Mouse (Mus musculus) heart, postnatal 10 days (tissue): ENCODE measurements at regions not wholly inside any gene's neighbourhood (a gene's known extent, or its start where the extent isn't known, plus 50 kb on each side); places are given as distances from the start of the nearest gene placed in this dataset.

Experiments used
- DNase-seq, 2 experiments: peaks; one replicate each; pipeline ENCODE4 v3.0.0; 2021
- intact Hi-C: fragments of 180-260 bp; cut with DNase I; formaldehyde crosslinking; loops from one replicate; pipeline ENCODE4 v1.15.1; 2025

DNA sequence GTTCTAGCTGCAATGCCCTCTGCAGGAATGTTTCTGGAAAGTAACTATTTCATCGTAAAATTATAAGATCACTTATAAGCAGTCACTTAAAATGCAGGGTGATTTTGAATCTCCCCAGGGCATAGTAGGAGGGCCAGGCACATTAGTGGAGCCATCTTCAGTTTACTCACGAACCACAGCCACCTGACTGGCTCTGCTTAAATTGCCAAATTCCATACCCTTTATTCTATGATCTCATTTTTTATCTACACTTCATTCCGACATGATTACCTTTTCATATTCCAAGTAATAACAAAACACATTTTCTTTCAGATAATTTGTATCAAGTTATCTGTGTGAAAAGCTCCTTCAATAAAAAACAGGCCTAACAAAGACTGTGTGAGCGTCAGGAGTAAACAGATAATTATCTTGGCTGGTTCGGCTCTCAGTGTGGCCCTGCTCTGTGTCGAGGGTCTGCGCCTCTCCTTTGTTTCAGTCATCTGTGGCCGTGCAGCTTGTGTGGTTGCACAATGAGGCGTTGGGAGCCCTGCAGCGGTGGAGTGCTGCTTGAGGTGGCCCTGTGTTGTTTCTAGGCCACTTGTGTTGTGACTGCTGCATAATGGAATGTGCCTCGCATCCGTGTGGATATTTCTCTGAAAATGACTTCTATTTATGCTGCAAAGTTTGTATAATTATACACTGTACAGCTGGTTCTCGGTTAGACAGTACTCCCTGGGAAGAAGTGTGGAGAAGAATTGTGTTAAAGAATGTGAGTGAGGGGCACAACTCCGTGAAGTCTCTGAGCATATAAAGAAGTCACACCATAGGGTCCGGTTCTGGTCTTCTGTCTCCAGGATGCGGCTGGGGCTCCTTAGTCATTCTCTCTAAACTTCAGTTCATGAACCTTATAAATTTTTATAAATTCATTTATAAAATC is 212.1 kb downstream of the Cdh26 start:
- DNase-seq = no peak
- intact Hi-C loops = no loop called here

DNA sequence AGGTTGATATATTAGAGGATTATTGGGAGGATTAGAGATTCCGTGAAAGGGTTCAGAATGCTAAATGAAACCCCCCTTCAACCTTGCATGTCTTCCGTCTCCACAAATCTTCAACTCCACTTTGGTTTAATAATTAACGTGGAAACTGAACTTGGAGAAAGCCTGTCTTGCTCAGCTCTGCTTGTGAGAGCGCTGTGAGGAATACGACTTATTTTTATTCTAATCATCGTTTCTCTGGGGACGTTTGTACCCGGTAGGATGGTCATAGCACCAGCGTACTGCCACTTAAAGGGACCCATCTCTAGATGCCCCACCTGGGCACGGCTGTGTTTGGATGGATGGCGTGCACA is 212.7 kb downstream of the Cdh26 start:
- no peak for DNase-seq

DNA sequence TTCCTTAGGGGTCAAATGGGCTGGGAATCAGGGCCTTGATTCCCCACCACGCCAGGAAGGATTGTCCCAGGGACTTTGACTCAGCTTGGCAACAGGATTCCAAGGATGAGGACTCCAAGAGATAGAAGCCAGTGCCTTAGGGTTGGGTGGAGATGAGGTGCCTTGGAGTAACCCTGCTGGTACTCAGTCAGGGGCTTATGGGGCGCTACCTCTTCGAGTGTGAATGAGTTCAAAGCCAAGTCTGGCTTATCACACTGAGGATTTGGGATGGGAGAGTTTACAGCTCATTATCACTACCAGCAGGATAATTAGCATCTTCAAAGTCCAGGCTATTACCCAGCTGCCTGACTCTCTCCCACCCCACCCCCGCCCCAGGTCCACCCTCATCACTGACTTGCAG is 213.5 kb downstream of the Cdh26 start:
- intact Hi-C loops = no loop called here

More for the DNA sequence above, 212.7 kb downstream of the Cdh26 start:
- intact Hi-C loops = no loop called here

DNA sequence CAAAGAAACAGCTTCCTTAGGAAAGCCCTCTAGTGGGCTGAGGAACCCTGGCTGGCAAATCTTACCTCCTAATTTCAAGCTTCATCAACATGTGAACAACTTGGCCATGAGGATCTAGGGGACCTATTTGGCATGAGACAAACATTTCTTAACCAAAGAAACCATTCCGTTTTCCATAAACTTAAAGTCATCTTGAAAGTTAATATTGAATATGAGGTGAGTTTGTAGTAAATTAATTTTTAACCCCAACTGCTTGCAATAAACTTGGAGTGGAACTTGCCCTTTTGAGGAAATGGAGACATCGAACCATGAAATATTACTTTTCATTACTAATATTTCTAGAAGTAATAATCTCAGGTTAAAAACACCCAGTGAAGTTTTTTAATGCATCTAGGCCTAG is 229.7 kb downstream of the Cdh26 start:
- DNase-seq = no peak
- intact Hi-C loops = no loop called here

More for the DNA sequence above, 213.5 kb downstream of the Cdh26 start:
- DNase-seq = no peak

DNA sequence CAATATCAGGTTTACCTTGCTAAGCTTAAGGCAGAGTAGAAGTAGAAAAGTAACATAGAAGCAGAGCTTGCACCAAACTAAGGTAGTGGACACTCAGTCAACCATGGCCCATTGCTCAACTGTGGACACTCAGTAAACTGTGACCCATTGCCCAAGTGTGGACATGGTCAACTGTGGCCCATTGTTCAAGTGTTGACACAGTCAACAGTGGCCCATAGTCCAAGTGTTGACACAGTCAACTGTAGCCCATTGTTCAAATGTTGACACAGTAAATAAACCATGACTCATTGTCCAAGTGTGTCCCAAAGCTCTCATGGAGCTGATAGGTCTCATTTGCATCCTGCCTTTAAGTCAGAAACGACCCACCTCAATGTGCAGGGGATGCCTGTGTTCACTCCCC is 232.1 kb downstream of the Cdh26 start:
- DNase-seq = no peak
- intact Hi-C loops = no loop called here

DNA sequence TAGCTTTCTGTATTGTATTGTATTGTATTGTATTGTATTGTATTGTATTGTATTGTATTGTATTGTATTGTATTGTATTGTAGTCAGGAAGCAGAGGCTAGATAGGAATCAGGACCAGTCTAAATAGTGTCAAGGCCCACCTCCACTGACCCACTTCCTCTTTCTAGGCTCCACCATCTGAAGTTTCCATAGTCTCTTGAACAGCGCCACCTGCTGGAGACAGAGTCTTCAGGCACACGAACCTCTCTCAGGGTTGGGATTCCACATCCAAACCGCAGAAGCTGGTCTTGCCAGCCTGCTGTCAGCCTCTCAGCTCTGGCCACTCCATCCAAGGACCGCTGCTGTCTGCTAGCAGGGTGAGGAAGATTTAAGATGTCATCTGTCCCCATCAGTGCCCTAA is 234.6 kb downstream of the Cdh26 start:
- intact Hi-C loops = loop anchor here (1.0 kb wide), 3 partner anchors 90 to 239 kb away; no protein-coding TSS in a partner anchor
- peak; percentile 38 to 71 for DNase-seq

DNA sequence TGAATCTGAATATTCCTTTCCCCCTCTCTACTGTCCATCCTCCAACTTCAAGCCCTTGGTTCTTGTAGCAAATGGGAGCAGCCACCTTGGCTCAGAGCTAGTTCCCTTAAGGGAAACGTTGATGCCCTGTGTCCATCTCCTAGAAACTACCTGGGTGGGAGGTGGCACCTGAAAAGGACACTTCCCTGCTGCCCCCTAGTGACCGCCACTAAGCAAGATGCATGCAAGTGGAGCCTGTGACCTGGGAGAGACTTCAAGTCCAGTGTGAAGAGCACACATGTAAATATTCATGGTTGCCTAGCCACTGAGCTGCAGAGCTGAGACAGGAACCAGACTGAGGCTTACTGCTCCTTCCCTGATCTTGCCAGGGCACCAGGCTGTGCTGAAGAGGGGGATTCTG is 238.1 kb downstream of the Cdh26 start:
- DNase-seq = peak in 1 of 2 experiments; percentile 18
- intact Hi-C loops = no loop called here

DNA sequence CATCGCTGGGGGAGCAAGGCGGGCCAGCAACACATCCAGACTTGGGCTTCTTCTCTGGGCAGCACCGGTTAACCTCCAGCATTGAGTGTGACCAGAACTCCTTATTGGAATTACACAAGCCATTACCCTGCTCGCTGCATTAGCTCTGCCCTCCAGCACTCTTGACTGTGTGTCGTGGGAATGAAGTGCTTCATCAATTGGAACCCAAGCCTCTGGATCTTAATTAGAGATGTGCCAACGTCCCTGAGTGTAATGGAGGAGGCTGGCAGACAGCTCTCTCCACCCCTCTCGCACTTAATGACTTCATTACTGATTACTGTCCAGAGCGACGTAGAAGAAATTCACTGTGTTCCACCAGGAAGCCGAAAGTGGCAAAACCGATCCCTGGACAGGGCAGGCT is 240.6 kb downstream of the Cdh26 start:
- intact Hi-C loops = no loop called here
- no peak for DNase-seq

DNA sequence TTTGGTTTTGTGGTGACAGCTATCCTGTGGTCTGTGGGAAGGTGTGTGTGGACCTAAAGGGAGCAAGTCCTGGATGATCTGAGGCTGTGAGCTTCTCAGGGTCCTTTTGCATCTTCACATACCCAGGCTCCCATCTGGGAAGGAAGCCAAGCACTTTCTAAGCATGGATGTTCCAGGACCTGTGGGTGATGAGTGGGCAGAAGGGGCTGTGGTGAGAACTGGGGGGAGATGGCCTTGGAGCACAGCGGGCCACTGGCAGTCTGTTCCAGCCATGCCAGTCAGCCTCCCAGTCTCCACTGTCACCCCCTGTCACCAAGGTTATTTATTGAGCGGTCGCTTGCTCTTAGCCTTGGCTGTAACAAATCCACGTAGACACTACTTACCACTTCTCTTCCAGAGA is 243.3 kb downstream of the Cdh26 start:
- intact Hi-C loops = no loop called here
- no peak for DNase-seq

DNA sequence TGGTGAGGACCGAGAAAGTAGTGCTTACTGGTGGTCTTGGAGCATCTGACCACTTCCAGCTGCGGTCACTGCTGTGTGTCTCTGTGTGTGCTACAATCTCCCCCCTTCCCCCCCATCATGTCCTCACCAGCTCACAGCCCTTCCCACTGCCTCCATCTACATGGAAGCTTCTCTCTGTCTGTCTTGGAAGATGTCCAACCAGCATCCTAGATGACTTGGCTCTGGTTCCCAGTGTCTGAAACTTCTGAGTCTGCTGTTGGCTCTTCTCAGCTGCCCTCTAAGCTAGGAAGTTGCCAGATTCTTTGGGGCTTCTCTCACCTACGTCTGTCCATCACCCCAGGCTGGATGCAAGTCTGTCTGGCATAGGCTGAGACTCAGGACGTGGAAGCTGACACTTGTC is 244.3 kb downstream of the Cdh26 start:
- DNase-seq = no peak

DNA sequence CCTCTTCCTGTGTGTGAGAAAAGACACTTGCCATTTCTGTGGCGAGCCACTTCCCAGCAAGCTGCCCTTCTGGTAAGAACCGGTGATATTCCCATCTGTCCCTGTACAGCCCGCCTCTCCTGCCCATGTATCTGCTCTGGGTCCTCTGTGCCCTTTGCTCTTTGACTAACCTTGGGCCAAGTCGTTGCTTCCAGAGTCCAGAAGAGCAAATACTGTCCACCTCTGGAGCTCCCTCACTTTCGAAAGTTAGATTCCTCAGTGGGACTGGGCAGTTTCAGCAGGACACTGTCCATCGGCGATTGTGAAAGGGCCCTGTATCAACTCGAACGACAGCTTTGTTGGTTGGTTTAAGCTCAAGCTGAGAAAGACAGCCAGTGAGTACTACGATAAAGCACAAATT is 246.6 kb downstream of the Cdh26 start:
- intact Hi-C loops = no loop called here
- no peak for DNase-seq

More for the DNA sequence above, 244.3 kb downstream of the Cdh26 start:
- intact Hi-C loops = no loop called here

DNA sequence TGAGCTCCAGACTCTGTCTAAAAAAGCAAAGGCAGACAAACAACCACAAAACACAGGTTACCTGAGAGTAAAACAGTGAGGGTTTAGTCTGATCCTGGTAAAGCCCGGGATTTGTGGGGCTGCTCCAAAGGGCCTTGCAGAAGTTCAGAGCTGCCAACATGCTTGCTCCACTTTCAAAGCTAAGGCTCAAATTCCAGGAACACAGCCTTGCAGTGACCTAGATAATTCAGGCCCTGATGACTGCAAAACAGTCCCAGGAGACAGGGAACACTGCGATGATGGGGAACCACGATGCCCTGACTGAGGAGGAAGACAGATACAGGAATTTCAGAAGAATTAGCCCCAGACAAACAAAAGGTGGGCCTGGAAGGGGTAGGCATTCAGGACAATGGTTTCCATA is 250.0 kb downstream of the Cdh26 start:
- intact Hi-C loops = no loop called here

DNA sequence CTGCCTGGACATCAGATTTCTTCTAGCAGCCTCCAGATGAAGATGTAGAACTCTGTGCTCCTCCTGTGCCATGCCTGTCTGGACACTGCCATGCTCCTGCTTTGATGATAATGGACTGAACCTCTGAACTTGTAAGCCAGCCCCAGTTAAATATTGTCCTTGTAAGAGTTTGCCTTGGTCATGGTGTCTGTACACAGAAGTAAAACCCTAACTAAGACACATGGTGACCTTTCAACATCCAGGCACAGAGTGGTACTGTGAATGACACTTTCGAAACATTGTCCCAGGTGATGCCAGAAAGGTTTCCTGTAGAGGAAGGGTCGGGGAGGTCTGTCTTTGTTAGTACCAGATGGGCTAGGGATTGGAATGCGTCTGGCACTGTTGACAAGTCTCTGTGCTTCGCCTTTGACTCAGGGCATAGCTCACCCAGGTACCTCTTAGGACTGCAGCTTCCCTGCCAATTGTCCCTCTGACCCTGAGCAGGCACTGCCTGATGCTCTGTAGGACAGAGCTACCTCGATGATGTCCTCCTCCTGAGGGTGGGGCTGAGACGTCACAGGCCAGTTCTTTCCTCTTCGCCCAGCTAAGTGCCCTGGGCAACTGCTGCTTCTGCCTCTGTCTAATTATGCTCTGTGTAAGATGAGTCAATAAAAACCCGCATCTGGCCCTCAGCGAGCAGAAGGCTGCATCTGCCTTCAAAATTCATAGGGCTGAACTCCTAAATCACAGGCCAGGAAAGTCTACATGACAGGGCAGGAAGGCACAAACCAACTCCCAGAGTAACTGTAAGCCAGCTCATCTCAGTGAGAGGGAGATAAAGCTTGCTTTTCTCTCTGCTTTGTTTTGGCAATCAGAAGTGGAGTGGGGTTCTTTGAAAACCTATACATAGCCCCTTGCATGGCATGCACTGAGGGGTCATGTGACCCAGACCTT is 254.0 kb downstream of the Cdh26 start:
- DNase-seq = no peak
- intact Hi-C loops = no loop called here

More for the DNA sequence above, 250.0 kb downstream of the Cdh26 start:
- DNase-seq = no peak

DNA sequence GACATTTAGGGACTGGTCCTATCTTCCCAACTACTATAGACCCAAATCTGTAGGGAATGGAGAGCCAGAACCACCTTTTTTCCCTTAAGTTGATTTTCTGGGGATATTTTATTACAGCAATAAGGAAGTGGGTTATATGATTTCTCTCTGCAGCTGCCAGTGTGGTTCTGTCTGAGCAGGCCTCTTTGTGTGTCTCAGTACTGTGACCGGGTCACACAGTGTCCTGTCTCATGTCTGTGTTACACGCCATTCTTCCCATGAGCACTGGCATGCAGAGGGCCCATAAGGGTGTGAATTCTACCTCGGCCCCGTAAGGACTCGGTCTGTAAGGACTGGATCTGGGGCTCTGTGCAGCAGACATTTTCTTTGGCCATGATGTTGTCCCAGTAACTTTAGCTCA is 254.9 kb downstream of the Cdh26 start:
- intact Hi-C loops = no loop called here
- no peak for DNase-seq

DNA sequence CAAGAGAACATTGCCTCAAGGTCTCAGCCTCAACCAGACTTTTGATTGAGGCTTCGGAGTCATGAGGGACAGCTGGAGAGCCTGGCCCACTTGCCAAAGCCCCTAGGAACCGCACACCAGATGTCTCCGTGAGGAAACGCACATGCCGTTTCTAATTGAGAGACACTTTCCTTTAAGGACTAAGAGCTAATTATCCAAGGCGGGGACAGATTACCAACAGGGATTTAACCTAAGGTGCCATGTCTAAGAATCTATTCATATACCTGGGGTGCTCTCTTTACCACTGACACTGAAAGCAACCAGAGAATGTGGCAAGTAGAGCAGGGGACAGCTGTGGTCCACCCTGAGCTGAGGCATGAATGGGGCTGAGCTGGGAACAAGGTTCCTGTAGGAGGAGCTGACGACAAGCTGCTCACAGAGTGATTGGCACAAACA is 255.9 kb downstream of the Cdh26 start:
- no peak for DNase-seq
- intact Hi-C loops = no loop called here

DNA sequence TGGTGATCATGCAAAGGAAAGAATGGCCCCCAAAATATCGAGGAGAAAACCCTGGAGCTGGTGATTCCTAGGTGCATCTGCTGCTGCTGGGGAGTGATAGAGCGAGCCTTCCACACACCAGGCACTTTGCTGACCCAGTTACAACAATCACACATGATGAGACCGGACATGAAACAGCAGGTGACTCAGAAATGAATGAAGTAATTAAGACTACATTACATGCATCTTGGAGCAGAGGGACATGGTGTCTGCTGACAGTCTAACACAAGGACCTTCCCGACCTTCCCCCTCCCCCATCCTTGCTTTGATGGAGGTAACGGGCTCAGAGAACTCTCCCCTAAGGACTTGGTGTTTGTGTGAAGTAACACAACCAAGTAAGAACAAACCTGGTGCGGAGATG is 258.3 kb downstream of the Cdh26 start:
- intact Hi-C loops = no loop called here
- no peak for DNase-seq

DNA sequence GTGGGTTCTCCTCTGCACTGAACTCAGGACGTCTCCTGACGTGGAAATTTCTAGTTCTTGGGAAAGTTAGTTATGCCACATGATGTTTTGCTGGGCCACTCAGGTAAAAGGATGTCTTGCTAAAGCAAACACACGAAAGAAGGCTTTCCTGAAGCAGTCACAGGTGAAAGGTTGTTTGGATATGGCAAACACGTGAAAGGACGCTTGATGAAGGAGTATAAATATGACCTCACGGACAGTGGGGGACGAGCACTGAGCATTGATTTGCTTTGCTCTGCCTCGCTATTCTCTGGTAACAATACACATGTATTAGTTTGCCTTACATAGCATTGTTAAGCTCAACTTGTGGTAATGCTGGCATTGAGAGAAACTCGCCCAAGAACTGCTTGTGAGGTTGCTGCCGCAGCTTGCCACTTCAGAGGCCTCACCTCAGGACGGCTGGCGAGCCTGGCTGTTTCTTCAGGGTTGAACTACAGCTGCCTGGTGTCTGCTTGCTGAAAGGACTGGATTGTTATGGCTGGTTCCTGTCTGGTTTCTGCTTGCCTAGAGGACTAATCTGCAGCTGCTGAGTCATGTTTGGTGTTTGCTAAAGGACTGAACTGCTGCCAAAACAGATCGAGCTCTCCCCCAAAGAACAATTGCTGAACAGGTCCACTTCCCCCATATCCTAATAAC is 261.0 kb downstream of the Cdh26 start:
- intact Hi-C loops = no loop called here
- DNase-seq = peak; percentile 21 to 27

DNA sequence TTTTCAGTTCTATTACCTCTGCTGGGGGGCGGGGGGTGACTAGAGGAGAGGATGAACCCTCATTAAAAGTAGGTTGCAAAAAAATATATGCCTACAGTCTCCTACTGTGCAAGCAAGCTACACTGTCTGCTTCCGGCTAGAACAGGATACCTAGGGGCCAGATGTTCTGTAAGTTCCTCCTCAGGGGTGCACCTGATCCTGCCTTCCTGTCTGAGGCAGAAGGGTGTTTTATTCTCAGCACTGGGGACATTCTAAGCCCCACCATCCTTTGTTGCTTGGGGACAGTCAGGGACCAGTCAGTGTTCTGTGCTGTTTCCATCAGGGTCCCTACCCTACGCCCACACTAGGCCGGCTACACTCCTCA is 261.5 kb downstream of the Cdh26 start:
- intact Hi-C loops = no loop called here
- DNase-seq = no peak

DNA sequence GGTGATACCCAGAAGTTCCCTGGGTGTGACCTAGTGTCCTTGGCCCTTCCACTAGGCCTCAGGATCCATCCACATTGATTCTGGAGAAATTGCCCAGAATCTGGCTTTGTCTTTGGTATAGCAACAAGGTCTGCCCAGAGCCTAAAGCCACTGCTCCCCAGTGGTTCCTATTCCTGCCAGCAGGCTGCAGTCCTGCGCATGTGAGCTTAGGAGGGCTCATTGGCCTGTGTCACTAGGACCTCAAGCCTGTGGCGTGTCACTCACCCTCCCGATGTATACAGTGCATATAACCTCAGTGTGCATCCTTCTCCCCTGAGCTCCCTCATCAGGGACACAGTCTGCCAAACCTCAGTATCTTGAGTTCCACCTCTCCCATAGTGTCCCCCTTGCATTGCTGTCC is 261.9 kb downstream of the Cdh26 start:
- intact Hi-C loops = no loop called here
- no peak for DNase-seq

DNA sequence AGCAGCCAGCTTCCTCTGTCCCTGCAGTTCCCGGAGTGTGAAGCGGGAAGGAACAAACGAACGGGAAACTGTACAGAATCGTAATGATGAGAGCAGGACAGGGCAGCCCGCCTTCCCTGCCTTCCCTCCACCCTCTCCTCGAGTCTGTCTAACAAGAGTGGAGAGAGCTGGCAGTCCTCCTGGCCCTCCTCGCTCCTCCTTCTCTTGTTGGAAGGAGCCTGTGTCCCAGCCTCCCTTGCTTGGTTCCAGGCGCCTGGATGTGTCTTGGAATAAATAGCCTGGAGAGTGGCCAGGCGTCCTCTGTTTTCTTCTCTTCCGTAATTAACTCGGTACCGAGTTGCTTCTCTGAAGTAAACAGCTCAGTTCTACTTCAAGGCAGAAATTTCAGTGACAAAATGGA is 268.3 kb downstream of the Cdh26 start:
- DNase-seq = peak; percentile 58 to 63
- intact Hi-C loops = no loop called here

DNA sequence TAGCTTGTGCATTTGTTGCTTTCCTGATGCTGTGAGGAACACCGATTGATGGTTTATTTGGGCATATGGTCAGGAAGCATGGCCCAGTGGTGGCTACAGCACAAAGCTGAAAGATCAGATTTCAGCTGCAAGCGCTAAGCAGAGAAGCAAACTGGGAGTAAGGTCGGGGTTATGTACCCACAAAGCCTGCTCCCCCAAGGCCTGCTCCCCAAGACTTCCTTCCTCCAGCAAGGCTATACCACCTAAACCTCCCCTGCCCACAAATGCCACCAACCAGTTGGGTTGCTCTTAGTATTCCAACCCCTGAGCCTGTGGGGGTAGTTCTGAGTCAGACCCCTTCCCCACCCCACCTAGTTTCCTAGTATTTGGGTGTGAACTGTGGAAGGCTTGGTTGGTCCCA is 270.5 kb downstream of the Cdh26 start:
- intact Hi-C loops = no loop called here
- DNase-seq = no peak
